Mouse (Mus musculus): ENCODE results near the gene Mitd1. TPM values are rescaled to one million over a fixed set of nuclear protein-coding genes. Genes with fewer than 3 reads are reported as not detected.
A peak's percentile ranks its signal among the peaks of the same experiment; 100 is the strongest.

Gene Mitd1
- total RNA-seq, 2 experiments from 2014 or later: 3.0 to 6.0 TPM

GRCm38 (mm10) chr1:37867684-37868322 is 22.4 kb downstream of the Mitd1 start:
- no peak for DNase-seq

- DNase-seq: peak; percentile 38
Measured at GRCm38 (mm10) chr1:37867056-37867455, 23.2 kb downstream of the Mitd1 start.

GRCm38 (mm10) chr1:37866286-37866685 is 23.9 kb downstream of the Mitd1 start, which contains the start of gene Tsga10:
Gene Tsga10 (minus strand): TSS chr1:37866429.
- no peak for DNase-seq

- no peak for DNase-seq
Measured at GRCm38 (mm10) chr1:37865401-37866215, 24.6 kb downstream of the Mitd1 start.

GRCm38 (mm10) chr1:37864511-37865400 is 25.5 kb downstream of the Mitd1 start:
- peak; percentile 99 for DNase-seq

- DNase-seq: no peak
Measured at GRCm38 (mm10) chr1:37850696-37851095, 39.5 kb downstream of the Mitd1 start.

- DNase-seq: no peak
Measured at GRCm38 (mm10) chr1:37846878-37847277, 43.3 kb downstream of the Mitd1 start.

- DNase-seq: no peak
Measured at GRCm38 (mm10) chr1:37831681-37832080, 58.5 kb downstream of the Mitd1 start.

Other genes starting within 250 kb of the Mitd1 start
- gene 2010300C02Rik, start 170.3 kb downstream of the Mitd1 start, total RNA-seq (2021): under 1 TPM; 0.38 to 0.86 TPM
- gene Tsga10, start 24.0 kb downstream of the Mitd1 start, total RNA-seq (2021): 1 to 10 TPM; 2.3 to 3.3 TPM
- 1 to 10 TPM; 6.1 to 7.0 TPM for gene Lipt1, start 18.7 kb downstream of the Mitd1 start, total RNA-seq (2021)
- gene Mrpl30, start 66 bp upstream of the Mitd1 start, total RNA-seq (2021): 100 to 1,000 TPM; 231 to 245 TPM
- not detected for gene Lyg2, start 26.1 kb upstream of the Mitd1 start, total RNA-seq (2021)
- gene Lyg1, start 67.3 kb upstream of the Mitd1 start, total RNA-seq (2021): not detected
- 10 to 100 TPM; 42.1 to 44.9 TPM for gene Txndc9, start 107.5 kb upstream of the Mitd1 start, total RNA-seq (2021)
- gene Eif5b, start 107.6 kb upstream of the Mitd1 start, total RNA-seq (2021): 10 to 100 TPM; 38.6 to 41.0 TPM
- gene Rev1, start 239.4 kb upstream of the Mitd1 start, total RNA-seq (2021): 10 to 100 TPM; 20.4 to 23.6 TPM

All from gastrocnemius, postnatal 10 days (tissue).